Mouse (Mus musculus) cerebellum, postnatal 36 days (tissue): ENCODE data around the gene Zc3h12d.
A peak's percentile ranks its signal among the peaks of the same experiment; 100 is the strongest.
"Not testable (repeated sequence)": the region's sequence is repeated elsewhere in the genome, so short reads cannot be mapped to it uniquely, and the experiment has no call there.

Experiments used
- DNase-seq, 2 experiments: peaks; one replicate each; pipeline ENCODE4 v3.0.0; 2021 to 2022; ENCODE audit warnings: mixed read lengths in 2 of 2

Gene Zc3h12d

GRCm38 (mm10) chr10:7874194-7874593 is 41.9 kb downstream of the Zc3h12d start:
- no peak for DNase-seq

GRCm38 (mm10) chr10:7880283-7880682 is 48.0 kb downstream of the Zc3h12d start:
- not testable (repeated sequence) for DNase-seq

GRCm38 (mm10) chr10:7881971-7882370 is 49.7 kb downstream of the Zc3h12d start:
- DNase-seq, result no peak

- DNase-seq, result peak; percentile 77 to 86
These were observed 51.3 kb downstream of the Zc3h12d start for GRCm38 (mm10) chr10:7883524-7883923.

- no peak for DNase-seq
These were observed 56.1 kb downstream of the Zc3h12d start for GRCm38 (mm10) chr10:7888256-7888868.

GRCm38 (mm10) chr10:7900719-7901627 is 68.7 kb downstream of the Zc3h12d start:
- no peak for DNase-seq

- DNase-seq, result no peak
These were observed 71.9 kb downstream of the Zc3h12d start for GRCm38 (mm10) chr10:7904157-7904556.

GRCm38 (mm10) chr10:7907151-7907550 is 74.9 kb downstream of the Zc3h12d start:
- DNase-seq, result no peak

GRCm38 (mm10) chr10:7911268-7911667 is 79.0 kb downstream of the Zc3h12d start:
- DNase-seq, result peak; percentile 34 to 46
